Mouse (Mus musculus): Measurements from ENCODE around the gene Fmo6. TPM values are rescaled to one million over a fixed set of nuclear protein-coding genes. Genes with fewer than 3 reads are reported as not detected.

The Fmo6 gene
- polyA plus RNA-seq, 1 experiment from 2014 or later, result not detected

DNA sequence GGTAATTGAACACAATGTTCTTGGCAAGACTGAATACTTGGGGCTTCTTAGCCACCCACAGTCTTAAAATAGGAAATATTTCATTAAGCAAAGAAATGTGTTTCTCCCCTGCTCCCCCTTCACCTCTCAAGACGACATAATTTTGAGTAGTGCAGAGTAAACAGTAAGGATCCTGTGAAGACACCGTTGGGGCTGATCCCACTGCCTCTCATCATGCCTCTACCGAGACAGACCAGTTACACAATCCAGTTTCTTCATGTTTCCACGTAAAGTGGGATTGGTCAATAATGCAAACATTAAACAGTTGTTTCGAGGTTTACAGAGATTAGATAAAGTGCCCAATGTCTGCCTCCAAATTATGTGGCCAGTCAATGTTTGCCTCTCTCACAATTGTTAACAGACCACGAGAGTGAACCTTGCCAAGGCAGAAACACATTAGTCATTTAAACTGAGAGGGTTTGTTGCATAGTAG lies 45.3 kb downstream of the Fmo6 start:
- no peak for ATAC-seq
- Histone ChIP-seq H3K4me1 (ENCODE audit: control insufficient read depth, insufficient read depth, low read depth, low read length) (no peaks in the 10 kb centered on the region), H3K9ac (ENCODE audit: low read depth, low read length) (no peak overlapping the region), H3K36me3 (ENCODE audit: control insufficient read depth, insufficient read depth, low read length) (no peaks in the 10 kb centered on the region), H3K27me3 (replicated peaks; ENCODE audit: control insufficient read depth, insufficient read depth, low read length) (no peaks in the 10 kb centered on the region), H3K9me3 (ENCODE audit: control insufficient read depth, low read length) (no peaks in the 10 kb centered on the region), H3K27ac (ENCODE audit: low read depth, low read length) (no peak overlapping the region), H3K4me2 (ENCODE audit: low read length) (no peak overlapping the region), H3K4me3 (ENCODE audit: low read length) (no peak overlapping the region)
- 76% methylated on average over 6 of the region's 6 CpGs for WGBS

DNA sequence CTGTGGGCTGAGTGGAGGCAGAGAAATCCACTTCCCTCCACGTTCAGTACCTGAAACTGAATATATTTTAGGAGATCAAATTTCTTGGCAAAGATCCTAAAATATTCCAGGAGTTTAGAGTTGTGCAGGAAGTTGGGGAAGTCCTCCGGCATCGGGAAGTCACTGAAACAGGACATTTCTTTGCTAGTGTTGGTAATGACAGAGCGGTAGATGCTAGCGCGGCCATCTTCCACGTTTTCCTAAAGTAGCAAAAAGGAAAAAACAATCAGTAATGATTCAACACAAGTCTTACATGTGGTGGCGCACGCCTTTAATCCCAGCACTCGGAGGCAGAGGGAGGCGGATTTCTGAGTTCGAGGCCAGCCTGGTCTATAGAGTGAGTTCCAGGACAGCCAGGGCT lies 48.7 kb downstream of the Fmo6 start:
- H3K4me3 ChIP-seq (ENCODE audit: low read length), result no peak overlapping the region
- no peak overlapping the region for H3K4me2 ChIP-seq (ENCODE audit: low read length)
- H3K27me3 ChIP-seq (replicated peaks; ENCODE audit: control insufficient read depth, insufficient read depth, low read length), result no peaks in the 10 kb centered on the region
- H3K4me1 ChIP-seq (ENCODE audit: control insufficient read depth, insufficient read depth, low read depth, low read length), result no peaks in the 10 kb centered on the region
- 90% methylated on average over 12 of the region's 12 CpGs for WGBS
- H3K36me3 ChIP-seq (ENCODE audit: control insufficient read depth, insufficient read depth, low read length), result no peaks in the 10 kb centered on the region
- H3K27ac ChIP-seq (ENCODE audit: low read depth, low read length), result no peak overlapping the region
- no peak overlapping the region for H3K9ac ChIP-seq (ENCODE audit: low read depth, low read length)
- no peaks in the 10 kb centered on the region for H3K9me3 ChIP-seq (ENCODE audit: control insufficient read depth, low read length)
- ATAC-seq, result no peak

DNA sequence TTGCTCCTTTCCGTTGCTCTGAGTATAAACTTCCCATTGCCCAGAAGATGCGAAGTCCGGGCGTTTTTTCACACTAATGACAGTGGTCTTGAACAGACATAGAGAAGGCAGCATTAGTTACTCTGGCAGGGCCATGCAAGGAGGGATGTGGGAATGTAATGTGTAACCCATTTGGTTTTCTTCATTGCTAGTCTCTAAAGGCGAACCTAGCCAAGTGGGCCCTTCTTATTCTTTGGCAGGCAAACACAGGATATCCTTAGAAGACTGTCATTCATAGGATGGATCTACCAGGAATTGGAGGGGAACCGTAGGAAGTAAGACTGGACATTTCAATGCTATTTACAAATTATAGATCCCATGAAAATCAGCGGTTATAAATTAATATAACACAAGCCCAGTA lies 49.7 kb downstream of the Fmo6 start:
- Histone ChIP-seq H3K4me2 (ENCODE audit: low read length) (no peak overlapping the region), H3K9ac (ENCODE audit: low read depth, low read length) (no peak overlapping the region), H3K27ac (ENCODE audit: low read depth, low read length) (no peak overlapping the region), H3K9me3 (ENCODE audit: control insufficient read depth, low read length) (no peaks in the 10 kb centered on the region), H3K4me1 (ENCODE audit: control insufficient read depth, insufficient read depth, low read depth, low read length) (no peaks in the 10 kb centered on the region), H3K27me3 (replicated peaks; ENCODE audit: control insufficient read depth, insufficient read depth, low read length) (no peaks in the 10 kb centered on the region), H3K36me3 (ENCODE audit: control insufficient read depth, insufficient read depth, low read length) (no peaks in the 10 kb centered on the region), H3K4me3 (ENCODE audit: low read length) (no peak overlapping the region)
- no peak for ATAC-seq
- WGBS, result 98% methylated on average over 7 of the region's 7 CpGs

DNA sequence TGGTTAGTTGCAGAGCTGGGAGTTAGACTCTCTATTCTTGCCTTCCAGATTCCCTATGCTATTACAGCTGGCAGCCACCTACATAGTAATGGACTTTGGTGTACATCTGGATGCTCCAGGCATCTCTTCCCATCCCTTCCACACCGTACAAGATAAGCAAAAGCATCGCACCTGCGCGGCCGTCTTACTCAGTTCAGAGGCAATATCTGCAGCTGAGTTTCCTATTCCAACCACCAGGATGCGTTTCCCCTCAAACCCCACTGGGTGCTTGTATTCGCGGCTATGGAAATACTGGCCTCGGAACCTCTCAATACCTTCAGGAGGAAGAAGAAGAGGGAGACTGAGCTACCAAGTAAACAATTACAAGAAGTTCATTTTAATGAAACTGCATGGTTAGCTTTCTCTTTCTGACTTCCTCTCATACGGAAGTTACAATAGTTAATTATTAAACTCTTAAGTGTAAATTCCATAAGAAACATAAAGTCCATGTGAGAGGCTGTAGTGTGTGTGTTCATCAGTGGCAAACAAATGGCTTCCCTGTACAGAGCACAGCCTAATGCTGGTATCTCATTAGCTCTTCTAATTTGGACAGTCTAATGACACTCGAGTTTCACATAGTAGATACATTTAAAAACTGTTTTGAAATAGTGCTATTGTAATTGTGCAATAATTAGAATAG lies 51.0 kb downstream of the Fmo6 start:
- H3K36me3 ChIP-seq (ENCODE audit: control insufficient read depth, insufficient read depth, low read length), result no peaks in the 10 kb centered on the region
- ATAC-seq, result no peak
- H3K27ac ChIP-seq (ENCODE audit: low read depth, low read length), result no peak overlapping the region
- no peak overlapping the region for H3K9ac ChIP-seq (ENCODE audit: low read depth, low read length)
- WGBS, result 88% methylated on average over 11 of the region's 11 CpGs
- H3K4me2 ChIP-seq (ENCODE audit: low read length), result no peak overlapping the region
- H3K9me3 ChIP-seq (ENCODE audit: control insufficient read depth, low read length), result no peaks in the 10 kb centered on the region
- H3K27me3 ChIP-seq (replicated peaks; ENCODE audit: control insufficient read depth, insufficient read depth, low read length), result no peaks in the 10 kb centered on the region
- H3K4me3 ChIP-seq (ENCODE audit: low read length), result no peak overlapping the region
- no peaks in the 10 kb centered on the region for H3K4me1 ChIP-seq (ENCODE audit: control insufficient read depth, insufficient read depth, low read depth, low read length)

DNA sequence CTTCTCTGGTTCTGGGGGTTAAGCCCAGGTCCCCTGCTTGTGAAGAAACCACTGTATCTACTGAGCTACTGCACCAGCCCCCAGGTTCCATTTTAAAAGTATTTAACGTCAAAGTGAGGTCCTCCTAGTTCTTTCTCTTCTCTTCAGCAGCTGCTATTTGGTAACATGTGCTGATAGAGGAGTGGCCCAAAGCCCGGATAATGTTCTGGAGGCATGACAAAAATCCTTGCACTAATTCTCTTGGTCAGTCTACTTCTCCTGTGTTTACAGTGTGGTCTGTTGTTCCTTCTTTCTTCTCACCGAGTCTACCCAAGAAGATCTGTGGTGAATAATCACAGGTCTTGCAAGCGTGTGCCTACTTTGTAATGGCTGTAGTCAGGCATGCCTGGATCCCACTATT lies 54.6 kb downstream of the Fmo6 start:
- Histone ChIP-seq H3K9ac (ENCODE audit: low read depth, low read length) (no peak overlapping the region), H3K27ac (ENCODE audit: low read depth, low read length) (no peak overlapping the region), H3K9me3 (ENCODE audit: control insufficient read depth, low read length) (no peaks in the 10 kb centered on the region), H3K4me1 (ENCODE audit: control insufficient read depth, insufficient read depth, low read depth, low read length) (no peaks in the 10 kb centered on the region), H3K36me3 (ENCODE audit: control insufficient read depth, insufficient read depth, low read length) (no peaks in the 10 kb centered on the region), H3K27me3 (replicated peaks; ENCODE audit: control insufficient read depth, insufficient read depth, low read length) (no peaks in the 10 kb centered on the region), H3K4me3 (ENCODE audit: low read length) (no peak overlapping the region), H3K4me2 (ENCODE audit: low read length) (no peak overlapping the region)
- WGBS, result 85% methylated on average over 4 of the region's 4 CpGs
- no peak for ATAC-seq

DNA sequence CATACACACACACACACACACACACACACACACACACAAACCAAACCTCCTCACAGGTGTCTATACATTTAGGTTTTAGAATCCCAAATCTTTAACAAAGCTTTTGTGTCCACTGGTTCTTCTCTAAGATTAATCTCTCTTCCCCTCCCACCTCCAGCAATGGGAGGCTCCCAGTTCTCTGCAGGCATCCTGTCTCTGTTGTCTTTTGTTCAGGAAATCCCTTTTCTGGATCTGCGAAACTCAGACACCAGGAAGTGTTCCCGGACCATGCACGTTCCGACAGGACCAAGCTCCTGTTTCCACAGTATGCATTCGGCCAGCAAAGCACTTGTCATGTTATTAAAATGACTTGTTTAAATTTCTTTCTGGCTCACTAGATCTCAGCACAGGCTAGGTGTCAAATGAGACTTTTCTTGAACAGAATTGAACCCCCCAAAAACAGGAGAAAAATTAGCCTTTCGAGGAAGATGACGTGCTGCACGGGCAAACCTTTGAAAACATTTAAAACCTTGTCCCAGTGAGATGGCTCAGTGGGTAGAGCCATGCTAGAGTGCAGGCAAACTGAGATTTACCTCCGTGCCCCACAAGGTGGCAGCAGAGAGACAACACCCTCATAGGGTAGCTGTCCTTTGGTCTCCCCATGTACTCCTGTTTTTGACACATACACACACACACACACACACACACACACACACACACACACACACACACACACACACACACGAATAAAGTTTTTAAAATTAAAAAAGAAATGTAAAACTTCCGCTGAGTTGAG lies 57.5 kb downstream of the Fmo6 start:
- H3K9ac ChIP-seq (ENCODE audit: low read depth, low read length), result no peak overlapping the region
- no peaks in the 10 kb centered on the region for H3K9me3 ChIP-seq (ENCODE audit: control insufficient read depth, low read length)
- no peak for ATAC-seq
- no peaks in the 10 kb centered on the region for H3K4me1 ChIP-seq (ENCODE audit: control insufficient read depth, insufficient read depth, low read depth, low read length)
- no peak overlapping the region for H3K27ac ChIP-seq (ENCODE audit: low read depth, low read length)
- no peaks in the 10 kb centered on the region for H3K36me3 ChIP-seq (ENCODE audit: control insufficient read depth, insufficient read depth, low read length)
- WGBS, result 65% methylated on average over 11 of the region's 11 CpGs
- no peaks in the 10 kb centered on the region for H3K27me3 ChIP-seq (replicated peaks; ENCODE audit: control insufficient read depth, insufficient read depth, low read length)
- no peak overlapping the region for H3K4me3 ChIP-seq (ENCODE audit: low read length)
- H3K4me2 ChIP-seq (ENCODE audit: low read length), result no peak overlapping the region

DNA sequence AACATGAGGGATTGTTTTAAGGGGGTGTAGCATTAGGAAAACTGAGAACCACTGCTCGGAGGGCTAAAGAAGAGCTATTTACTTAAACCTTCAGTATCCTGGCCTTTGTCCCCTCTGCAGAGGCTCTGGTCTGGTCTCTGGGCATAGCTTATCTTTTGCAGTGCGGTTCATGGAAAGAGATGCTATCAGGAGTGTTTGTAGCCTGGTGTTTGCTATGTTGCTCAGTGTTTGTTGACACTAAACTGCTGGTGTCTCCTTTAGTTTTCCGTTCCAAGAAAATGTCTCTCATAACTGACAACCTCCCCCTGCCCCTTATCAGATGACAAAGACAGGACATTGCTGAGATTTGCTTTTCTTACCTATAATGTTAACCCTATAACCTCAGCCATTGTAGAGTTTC lies 62.2 kb downstream of the Fmo6 start:
- 81% methylated on average over 3 of the region's 3 CpGs for WGBS
- no peaks in the 10 kb centered on the region; the same call in 1 of the 2 replicates for H3K4me1 ChIP-seq (ENCODE audit: control insufficient read depth, insufficient read depth, low read depth, low read length)
- no peaks in the 10 kb centered on the region for H3K9me3 ChIP-seq (ENCODE audit: control insufficient read depth, low read length)
- no peak overlapping the region for H3K27ac ChIP-seq (ENCODE audit: low read depth, low read length)
- no peaks in the 10 kb centered on the region for H3K36me3 ChIP-seq (ENCODE audit: control insufficient read depth, insufficient read depth, low read length)
- ATAC-seq, result no peak
- H3K9ac ChIP-seq (ENCODE audit: low read depth, low read length), result no peak overlapping the region
- no peak overlapping the region for H3K4me3 ChIP-seq (ENCODE audit: low read length)
- H3K4me2 ChIP-seq (ENCODE audit: low read length), result no peak overlapping the region
- H3K27me3 ChIP-seq (replicated peaks; ENCODE audit: control insufficient read depth, insufficient read depth, low read length), result no peaks in the 10 kb centered on the region

DNA sequence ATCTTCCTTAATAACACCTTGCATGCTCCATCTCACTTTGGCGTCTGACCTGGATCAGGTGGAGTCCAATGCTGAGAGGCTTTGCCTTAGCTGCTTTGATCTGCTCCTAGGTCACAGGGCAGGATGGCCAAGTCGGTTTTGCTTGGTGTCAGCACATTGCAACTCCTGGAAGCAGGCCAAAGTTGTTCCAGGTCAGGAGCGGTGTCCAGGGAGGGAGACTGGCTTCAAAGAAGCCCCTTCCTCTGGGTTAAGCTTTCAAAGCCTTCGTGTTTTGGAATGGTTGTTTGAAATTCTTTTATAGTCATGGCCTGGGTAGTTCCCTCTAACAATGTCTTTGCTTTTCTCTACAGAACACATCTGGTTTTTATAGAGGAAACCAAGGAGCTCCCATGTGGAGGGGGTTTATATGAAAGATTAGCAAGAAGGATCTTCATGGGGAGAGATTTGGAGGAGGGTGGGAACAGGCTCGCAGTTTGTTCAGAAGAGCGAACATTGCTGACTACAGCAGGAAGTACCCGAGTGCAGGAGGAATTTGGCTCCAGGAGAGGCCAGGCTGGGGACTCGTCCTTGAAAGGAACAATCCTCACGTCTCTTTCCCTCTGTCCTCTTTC lies 65.5 kb downstream of the Fmo6 start:
- ATAC-seq, result no peak
- H3K9me3 ChIP-seq (ENCODE audit: control insufficient read depth, low read length), result peaks cover 3% of the 10 kb centered on the region; the same call in 1 of the 2 replicates
- no peak overlapping the region for H3K27ac ChIP-seq (ENCODE audit: low read depth, low read length)
- no peak overlapping the region for H3K9ac ChIP-seq (ENCODE audit: low read depth, low read length)
- H3K4me2 ChIP-seq (ENCODE audit: low read length), result no peak overlapping the region
- H3K4me3 ChIP-seq (ENCODE audit: low read length), result no peak overlapping the region
- H3K27me3 ChIP-seq (replicated peaks; ENCODE audit: control insufficient read depth, insufficient read depth, low read length), result no peaks in the 10 kb centered on the region
- 59% methylated on average over 9 of the region's 9 CpGs for WGBS
- no peaks in the 10 kb centered on the region; the same call in 1 of the 2 replicates for H3K4me1 ChIP-seq (ENCODE audit: control insufficient read depth, insufficient read depth, low read depth, low read length)
- no peaks in the 10 kb centered on the region for H3K36me3 ChIP-seq (ENCODE audit: control insufficient read depth, insufficient read depth, low read length)

DNA sequence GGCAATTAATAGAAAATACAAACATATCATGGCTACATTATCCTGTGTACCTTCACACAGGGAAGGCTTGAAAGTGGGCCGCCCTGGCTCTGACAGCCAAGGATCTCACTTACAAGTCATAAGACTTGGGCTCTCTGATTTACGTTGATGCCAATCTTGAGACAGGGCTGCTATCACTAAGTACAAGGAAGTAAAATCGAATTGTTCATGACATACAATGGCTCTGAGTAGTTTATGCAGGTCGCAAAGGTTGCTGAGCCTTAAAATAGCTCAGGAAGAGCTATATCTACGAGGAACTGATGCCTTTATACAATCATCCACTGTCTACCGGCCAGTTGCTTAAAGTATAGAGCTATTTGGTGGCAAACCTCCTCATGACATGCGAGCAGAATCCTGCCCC lies 66.3 kb downstream of the Fmo6 start:
- Histone ChIP-seq H3K4me3 (ENCODE audit: low read length) (no peak overlapping the region), H3K36me3 (ENCODE audit: control insufficient read depth, insufficient read depth, low read length) (no peaks in the 10 kb centered on the region), H3K9ac (ENCODE audit: low read depth, low read length) (no peak overlapping the region), H3K4me1 (ENCODE audit: control insufficient read depth, insufficient read depth, low read depth, low read length) (no peaks in the 10 kb centered on the region; the same call in 1 of the 2 replicates), H3K27ac (ENCODE audit: low read depth, low read length) (no peak overlapping the region), H3K9me3 (ENCODE audit: control insufficient read depth, low read length) (peaks cover 3% of the 10 kb centered on the region; the same call in 1 of the 2 replicates), H3K4me2 (ENCODE audit: low read length) (no peak overlapping the region), H3K27me3 (replicated peaks; ENCODE audit: control insufficient read depth, insufficient read depth, low read length) (no peaks in the 10 kb centered on the region)
- ATAC-seq, result no peak
- 85% methylated on average over 7 of the region's 7 CpGs for WGBS

Measured in hindbrain, embryonic 16.5 days (tissue).